Mouse (Mus musculus): ENCODE data around the gene Ikzf4. TPM values are rescaled to one million over a fixed set of nuclear protein-coding genes. Genes with fewer than 3 reads are reported as not detected.

The Ikzf4 gene
- polyA plus RNA-seq, 1 experiment from 2014 or later, result 6.8 TPM

Small RNA genes within 50 kb of the gene (microRNA-seq; reads per million reads assigned to microRNA genes)
- not detected for gene Mir6917

Other genes starting within 250 kb of the Ikzf4 start
- gene Slc39a5, start 244.8 kb downstream of the Ikzf4 start, polyA plus RNA-seq (2016; fragmentation: Nextera tagmentation; extraction: Ambion mirVana), result not detected in 2 replicates
- gene Nabp2, start 234.5 kb downstream of the Ikzf4 start, polyA plus RNA-seq (2016; fragmentation: Nextera tagmentation; extraction: Ambion mirVana), result 141 and 155 TPM in 2 replicates
- gene Rnf41, start 234.3 kb downstream of the Ikzf4 start, polyA plus RNA-seq (2016; fragmentation: Nextera tagmentation; extraction: Ambion mirVana), result 61.9 and 62.0 TPM in 2 replicates
- 189 and 210 TPM in 2 replicates for gene Smarcc2, start 186.7 kb downstream of the Ikzf4 start, polyA plus RNA-seq (2016; fragmentation: Nextera tagmentation; extraction: Ambion mirVana)
- 660 and 684 TPM in 2 replicates for gene Myl6, start 151.8 kb downstream of the Ikzf4 start, polyA plus RNA-seq (2016; fragmentation: Nextera tagmentation; extraction: Ambion mirVana)
- 2.4 and 2.7 TPM in 2 replicates for gene Myl6b, start 147.3 kb downstream of the Ikzf4 start, polyA plus RNA-seq (2016; fragmentation: Nextera tagmentation; extraction: Ambion mirVana)
- 11.2 and 13.8 TPM in 2 replicates for gene Esyt1, start 120.1 kb downstream of the Ikzf4 start, polyA plus RNA-seq (2016; fragmentation: Nextera tagmentation; extraction: Ambion mirVana)
- 19.9 and 20.5 TPM in 2 replicates for gene Zc3h10, start 98.2 kb downstream of the Ikzf4 start, polyA plus RNA-seq (2016; fragmentation: Nextera tagmentation; extraction: Ambion mirVana)
- 2,598 and 2,922 TPM in 2 replicates for gene Rpl41, start 96.7 kb downstream of the Ikzf4 start, polyA plus RNA-seq (2016; fragmentation: Nextera tagmentation; extraction: Ambion mirVana)
- 196 and 203 TPM in 2 replicates for gene Pa2g4, start 80.0 kb downstream of the Ikzf4 start, polyA plus RNA-seq (2016; fragmentation: Nextera tagmentation; extraction: Ambion mirVana)
- gene Erbb3, start 56.3 kb downstream of the Ikzf4 start, polyA plus RNA-seq (2016; fragmentation: Nextera tagmentation; extraction: Ambion mirVana), result 2.0 TPM in 2 replicates
- gene Rps26, start 19.2 kb downstream of the Ikzf4 start, polyA plus RNA-seq (2016; fragmentation: Nextera tagmentation; extraction: Ambion mirVana), result 484 and 501 TPM in 2 replicates
- 10.4 and 10.7 TPM in 2 replicates for gene Suox, start 28.1 kb upstream of the Ikzf4 start, polyA plus RNA-seq (2016; fragmentation: Nextera tagmentation; extraction: Ambion mirVana)
- 90.9 and 98.8 TPM in 2 replicates for gene Rab5b, start 50.3 kb upstream of the Ikzf4 start, polyA plus RNA-seq (2016; fragmentation: Nextera tagmentation; extraction: Ambion mirVana)
- gene Pmel, start 58.2 kb upstream of the Ikzf4 start, polyA plus RNA-seq (2016; fragmentation: Nextera tagmentation; extraction: Ambion mirVana), result 0.88 and 4.4 TPM in 2 replicates
- 95.2 and 104 TPM in 2 replicates for gene Cdk2, start 59.0 kb upstream of the Ikzf4 start, polyA plus RNA-seq (2016; fragmentation: Nextera tagmentation; extraction: Ambion mirVana)
- 3.9 and 4.2 TPM in 2 replicates for gene Dgka, start 98.9 kb upstream of the Ikzf4 start, polyA plus RNA-seq (2016; fragmentation: Nextera tagmentation; extraction: Ambion mirVana)
- 51.2 and 52.8 TPM in 2 replicates for gene Pym1, start 101.9 kb upstream of the Ikzf4 start, polyA plus RNA-seq (2016; fragmentation: Nextera tagmentation; extraction: Ambion mirVana)
- gene Mmp19, start 144.9 kb upstream of the Ikzf4 start, polyA plus RNA-seq (2016; fragmentation: Nextera tagmentation; extraction: Ambion mirVana), result 0.40 and 0.60 TPM in 2 replicates
- gene Dnajc14, start 158.1 kb upstream of the Ikzf4 start, polyA plus RNA-seq (2016; fragmentation: Nextera tagmentation; extraction: Ambion mirVana), result 55.0 and 58.9 TPM in 2 replicates
- gene Tmem198b, start 158.4 kb upstream of the Ikzf4 start, polyA plus RNA-seq (2016; fragmentation: Nextera tagmentation; extraction: Ambion mirVana), result 18.4 and 21.3 TPM in 2 replicates
- 251 and 256 TPM in 2 replicates for gene Sarnp, start 171.3 kb upstream of the Ikzf4 start, polyA plus RNA-seq (2016; fragmentation: Nextera tagmentation; extraction: Ambion mirVana)
- 47.4 and 53.0 TPM in 2 replicates for gene Ormdl2, start 175.7 kb upstream of the Ikzf4 start, polyA plus RNA-seq (2016; fragmentation: Nextera tagmentation; extraction: Ambion mirVana)
- 9.3 and 9.6 TPM in 2 replicates for gene Gdf11, start 245.7 kb upstream of the Ikzf4 start, polyA plus RNA-seq (2016; fragmentation: Nextera tagmentation; extraction: Ambion mirVana)

Measured in forebrain, embryonic 12.5 days (tissue).